Comparison of ENCODE assay signal across 9 mouse cellular contexts in the genomic region with DNA sequence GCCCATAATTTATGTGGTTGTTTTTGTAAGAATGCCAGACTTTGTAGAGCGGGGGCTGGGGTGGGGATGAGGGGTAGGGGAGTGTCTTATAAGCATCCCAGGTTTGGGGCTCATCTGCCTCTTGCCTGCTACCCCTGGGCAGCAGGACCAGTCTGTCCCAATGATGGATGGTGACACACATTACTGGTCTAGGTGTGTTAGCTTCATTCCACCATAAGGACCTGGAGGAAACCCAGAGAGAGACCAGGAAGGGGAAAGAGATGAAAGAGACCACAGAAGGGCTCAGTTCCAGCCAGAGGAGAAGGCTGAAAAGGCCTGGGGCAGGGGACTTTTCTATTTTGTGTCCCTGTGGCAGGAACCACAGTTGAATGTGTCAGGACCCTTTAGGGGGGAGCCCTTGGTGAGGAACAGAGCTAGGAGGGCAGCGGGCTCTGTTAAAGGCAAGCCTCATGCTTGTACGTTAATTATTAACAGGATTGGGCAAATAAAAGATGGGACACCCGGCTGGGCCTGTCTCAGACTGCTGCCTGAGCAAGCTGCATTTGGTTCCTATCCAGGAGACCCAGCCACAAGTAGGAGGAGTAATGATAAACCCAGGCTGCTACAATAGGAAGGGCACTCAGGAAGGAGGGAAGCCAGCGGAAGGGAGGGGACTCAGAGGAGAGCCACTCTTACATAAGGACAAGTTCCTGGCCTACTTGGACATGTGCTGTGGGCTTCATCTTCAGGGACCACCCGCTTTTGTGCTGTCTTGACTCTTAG. TPM values are rescaled to one million over a fixed set of nuclear protein-coding genes. Genes with fewer than 3 reads are reported as not detected.
DNase-seq lines count a peak whose midpoint lies in the region; ATAC-seq and TF ChIP-seq lines count a peak whose summit lies in the region.
"Had no signal": no experiment of that assay in that cellular context is flagged by ENCODE, and none has a peak within 500 bp of the region (broad histone marks: within the 10 kb centered on the region; RNA-seq: fewer than 3 reads in every experiment).

No protein-coding gene starts in this region.

- no peaks in the 10 kb centered on the region for H3K9me3 ChIP-seq in embryonic facial prominence, embryonic 13.5 days
- no peaks in the 10 kb centered on the region for H3K9me3 ChIP-seq in liver, embryonic 14.5 days (ENCODE audit: control insufficient read depth, low read length)

- peak overlapping the region; percentile 72 for H3K27ac ChIP-seq in embryonic facial prominence, embryonic 13.5 days
- H3K27ac ChIP-seq in liver, embryonic 14.5 days: no peak overlapping the region

- H3K4me2 ChIP-seq in embryonic facial prominence, embryonic 13.5 days: no peak overlapping the region
- H3K4me2 ChIP-seq in liver, embryonic 14.5 days (ENCODE audit: low read depth): no peak overlapping the region

- H3K4me3 ChIP-seq in embryonic facial prominence, embryonic 13.5 days: no peak overlapping the region
- no peak overlapping the region for H3K4me3 ChIP-seq in liver, embryonic 14.5 days (ENCODE audit: insufficient read depth in 1 of 2, low read depth in 2 of 2, low read length in 2 of 2)

- no peak for TF ChIP-seq EP300 in liver, embryonic 14.5 days (IDR thresholded peaks at IDR 0.05; ENCODE audit: low read depth)

- 63% methylated on average over 6 of the region's 6 CpGs for WGBS in embryonic facial prominence, embryonic 13.5 days
- 39% methylated on average over 6 of the region's 6 CpGs for WGBS in liver, embryonic 14.5 days (ENCODE audit: insufficient replicate concordance)

- no peaks in the 10 kb centered on the region for H3K27me3 ChIP-seq in embryonic facial prominence, embryonic 13.5 days
- no peaks in the 10 kb centered on the region for H3K27me3 ChIP-seq in liver, embryonic 14.5 days (ENCODE audit: control insufficient read depth, insufficient read depth, low read length)

- ATAC-seq in embryonic facial prominence, embryonic 13.5 days (ENCODE audit: insufficient number of reproducible peaks, insufficient read depth, low FRiP score, low TSS enrichment, low read depth): no peak; the same call in 1 of the 2 replicates
- peak; percentile 45; the same call in 1 of the 2 replicates for ATAC-seq in liver, embryonic 14.5 days (ENCODE audit: insufficient read depth)

- H3K4me1 ChIP-seq in embryonic facial prominence, embryonic 13.5 days: peaks cover 31% of the 10 kb centered on the region
- H3K4me1 ChIP-seq in liver, embryonic 14.5 days (replicated peaks; ENCODE audit: control insufficient read depth in 2 of 2, insufficient read depth in 2 of 2, low read length in 1 of 2): peaks cover 0 to 7% of the 10 kb centered on the region in 2 experiments; a peak in 1 of 4 replicates

- no peak for TF ChIP-seq CTCF in liver, embryonic 14.5 days (IDR thresholded peaks at IDR 0.05; ENCODE audit: low read depth)

- H3K36me3 ChIP-seq in embryonic facial prominence, embryonic 13.5 days: no peaks in the 10 kb centered on the region
- H3K36me3 ChIP-seq in liver, embryonic 14.5 days (replicated peaks; ENCODE audit: control insufficient read depth, insufficient read depth, low read depth): no peaks in the 10 kb centered on the region

- H3K9ac ChIP-seq in embryonic facial prominence, embryonic 13.5 days: no peak overlapping the region
- H3K9ac ChIP-seq in liver, embryonic 14.5 days (replicated peaks): no peak overlapping the region

- DNase-seq in Muller cell, postnatal 12 days (ENCODE audit: inconsistent ontology term): peak; percentile 67
- DNase-seq in kidney, adult 18-20 months: peak; percentile 80
- DNase-seq in liver, embryonic 14.5 days (ENCODE audit: low read depth in 3 of 3, low spot score in 3 of 3): peak in 1 of 3 experiments; percentile 15
- DNase-seq in left cerebral cortex, adult 9 months (ENCODE audit: low spot score in 2 of 2): no peak
- no peak for DNase-seq in cerebellum, postnatal 4 days (ENCODE audit: low spot score in 2 of 2)
- no peak for DNase-seq in cerebellum, postnatal 14 days
- no peak for DNase-seq in B cell, adult 2 months

RNA-seq across cellular contexts. Expression of gene Cstad, which starts 23.8 kb away (rescaled TPM):
- 1.9 and 2.0 TPM in 2 replicates for polyA plus RNA-seq in embryonic facial prominence, embryonic 13.5 days (2015; fragmentation: Nextera tagmentation; extraction: Ambion mirVana)
- polyA plus RNA-seq in liver, embryonic 14.5 days (2012; rRNA removed): 0.04 TPM in 1 of 2 replicates, not detected in the other
- 0.17 and 0.23 TPM in 2 replicates for polyA plus RNA-seq in liver, embryonic 14.5 days (2014; fragmentation: Nextera tagmentation; extraction: Ambion mirVana)
- polyA plus RNA-seq: embryonic facial prominence, embryonic 11.5 days had no signal

Comparison
In these comparisons a context has a peak if more than half of its experiments do, and no peak if none do; other contexts are left out.
1. DNase-seq: peak in Muller cell, postnatal 12 days (single experiment) and kidney, adult 18-20 months (single experiment); none in left cerebral cortex, adult 9 months (0 of 2), cerebellum, postnatal 4 days (0 of 2), cerebellum, postnatal 14 days (0 of 2) and B cell, adult 2 months (0 of 2).